Mouse (Mus musculus) heart, postnatal 10 days (tissue): Measurements from ENCODE around the gene Ip6k1. TPM values are rescaled to one million over a fixed set of nuclear protein-coding genes. Genes with fewer than 3 reads are reported as not detected.

Experiments used
- DNase-seq, 2 experiments: peaks; one replicate each; pipeline ENCODE4 v3.0.0; 2021
- intact Hi-C: fragments of 180-260 bp; cut with DNase I; formaldehyde crosslinking; loops from one replicate; pipeline ENCODE4 v1.15.1; 2025
- total RNA-seq, 2 experiments: library from RNA; stranded (reverse); gene quantifications; 2 replicates each; pipeline ENCODE4 v1.2.3; 2021

Ip6k1 gene
- total RNA-seq, 2 experiments from 2014 or later, result 53.4 to 55.2 TPM

GRCm38 (mm10) chr9:108020741-108021140, 18.4 kb downstream of the Ip6k1 start:
- intact Hi-C loops, result no loop called here

GRCm38 (mm10) chr9:108023216-108023615, 20.9 kb downstream of the Ip6k1 start:
- no peak for DNase-seq
- intact Hi-C loops, result no loop called here

More at GRCm38 (mm10) chr9:108020741-108021140, 18.4 kb downstream of the Ip6k1 start:
- DNase-seq, result peak; percentile 22 to 28

GRCm38 (mm10) chr9:108026584-108026983, 24.3 kb downstream of the Ip6k1 start:
- intact Hi-C loops, result no loop called here
- no peak for DNase-seq

GRCm38 (mm10) chr9:108027867-108028266, 25.6 kb downstream of the Ip6k1 start:
- intact Hi-C loops, result no loop called here

GRCm38 (mm10) chr9:108032126-108032525, 29.8 kb downstream of the Ip6k1 start:
- intact Hi-C loops, result no loop called here
- DNase-seq, result no peak

More at GRCm38 (mm10) chr9:108027867-108028266, 25.6 kb downstream of the Ip6k1 start:
- no peak for DNase-seq

- DNase-seq, result no peak
- intact Hi-C loops, result no loop called here
Observed at GRCm38 (mm10) chr9:108035331-108036156, 33.2 kb downstream of the Ip6k1 start.

- DNase-seq, result no peak
- intact Hi-C loops, result no loop called here
Observed at GRCm38 (mm10) chr9:108044751-108045492, 42.6 kb downstream of the Ip6k1 start.

GRCm38 (mm10) chr9:108046582-108046981, 44.3 kb downstream of the Ip6k1 start:
- no peak for DNase-seq
- intact Hi-C loops, result no loop called here

GRCm38 (mm10) chr9:108047601-108048565, 45.6 kb downstream of the Ip6k1 start:
- DNase-seq, result no peak
- intact Hi-C loops, result no loop called here

GRCm38 (mm10) chr9:108048566-108048955, 46.3 kb downstream of the Ip6k1 start:
- intact Hi-C loops, result no loop called here
- DNase-seq, result peak in 1 of 2 experiments; percentile 50

GRCm38 (mm10) chr9:108049016-108049455, 46.7 kb downstream of the Ip6k1 start, which contains the start of gene Gmppb:
Gene Gmppb, plus strand, starts transcription at chr9:108049242.
- peak; percentile 97 to 98 for DNase-seq
- intact Hi-C loops, result loop anchor here (1.0 kb wide), 1 partner anchor 85 kb away; no protein-coding TSS in a partner anchor

- intact Hi-C loops, result loop anchor here (1.0 to 5.0 kb wide), 2 partner anchors 62 to 85 kb away; partner anchors contain the start of gene Inka1
- DNase-seq, result no peak
Observed at GRCm38 (mm10) chr9:108049561-108050251, 47.4 kb downstream of the Ip6k1 start.

- intact Hi-C loops, result loop anchor here (5.0 kb wide), 1 partner anchor 64 kb away; the partner anchor contains the start of gene Inka1
- no peak for DNase-seq
Observed at GRCm38 (mm10) chr9:108051184-108051930, 49.1 kb downstream of the Ip6k1 start.

- intact Hi-C loops, result loop anchor here (2.0 to 5.0 kb wide), 2 partner anchors 65 to 147 kb away; partner anchors contain the start of gene Inka1
- no peak for DNase-seq
Observed at GRCm38 (mm10) chr9:108051931-108052220, 49.6 kb downstream of the Ip6k1 start.

GRCm38 (mm10) chr9:108052411-108052810, 50.1 kb downstream of the Ip6k1 start:
- DNase-seq, result no peak
- intact Hi-C loops, result loop anchor here (2.0 to 5.0 kb wide), 2 partner anchors 65 to 148 kb away; partner anchors contain the start of gene Inka1

GRCm38 (mm10) chr9:108052885-108053664, 50.8 kb downstream of the Ip6k1 start, which contains the start of gene Amigo3:
Gene Amigo3, plus strand, starts transcription at chr9:108053159.
- intact Hi-C loops, result loop anchor here (2.0 to 5.0 kb wide), 2 partner anchors 66 to 148 kb away; partner anchors contain the start of gene Inka1
- DNase-seq, result peak; percentile 99

GRCm38 (mm10) chr9:108053665-108054225, 51.4 kb downstream of the Ip6k1 start:
- intact Hi-C loops, result loop anchor here (2.0 to 5.0 kb wide), 2 partner anchors 66 to 149 kb away; partner anchors contain the start of gene Inka1
- no peak for DNase-seq
